Mouse (Mus musculus): ENCODE data around the gene Tbx15. TPM values are rescaled to one million over a fixed set of nuclear protein-coding genes. Genes with fewer than 3 reads are reported as not detected.

The Tbx15 gene
- 1 to 10 TPM; 1.4 to 1.5 TPM for total RNA-seq (2021)
- long read RNA-seq, experiment 1, partial matches to known transcripts, result 0 of 1 reads
- long read RNA-seq, experiment 1, other reads (novel, unspliced or antisense), result 1 of 1 reads
- long read RNA-seq, experiment 2, partial matches to known transcripts, result 0 of 2 reads
- long read RNA-seq, experiment 2, other reads (novel, unspliced or antisense), result 0 of 2 reads

- no peak for DNase-seq (ENCODE audit: low spot score in 2 of 2)
- intact Hi-C loops (cut with DNase I), result no loop called here
These were observed at the start of gene Tbx15 for GRCm38 (mm10) chr3:99240213-99240720. Gene Tbx15, plus strand, starts transcription at chr3:99240381.

- intact Hi-C loops (cut with DNase I), result no loop called here
These were observed 46.6 kb upstream of the Tbx15 start for GRCm38 (mm10) chr3:99193576-99193975.

GRCm38 (mm10) chr3:99203331-99203730 lies 36.9 kb upstream of the Tbx15 start:
- intact Hi-C loops (cut with DNase I), result no loop called here

More at GRCm38 (mm10) chr3:99193576-99193975, 46.6 kb upstream of the Tbx15 start:
- no peak for DNase-seq (ENCODE audit: low spot score in 2 of 2)

GRCm38 (mm10) chr3:99208416-99208815 lies 31.8 kb upstream of the Tbx15 start:
- DNase-seq (ENCODE audit: low spot score in 2 of 2), result no peak
- intact Hi-C loops (cut with DNase I), result no loop called here

More at GRCm38 (mm10) chr3:99203331-99203730, 36.9 kb upstream of the Tbx15 start:
- DNase-seq (ENCODE audit: low spot score in 2 of 2), result no peak

GRCm38 (mm10) chr3:99211105-99211698 lies 29.0 kb upstream of the Tbx15 start:
- no peak for DNase-seq (ENCODE audit: low spot score in 2 of 2)
- intact Hi-C loops (cut with DNase I), result no loop called here

GRCm38 (mm10) chr3:99227807-99228206 lies 12.4 kb upstream of the Tbx15 start:
- intact Hi-C loops (cut with DNase I), result no loop called here
- DNase-seq (ENCODE audit: low spot score in 2 of 2), result no peak

GRCm38 (mm10) chr3:99233393-99234318 lies 6.5 kb upstream of the Tbx15 start:
- DNase-seq (ENCODE audit: low spot score in 2 of 2), result peak; percentile 25 to 46
- intact Hi-C loops (cut with DNase I), result loop anchor here (2.0 to 10.0 kb wide), 2 partner anchors 319 to 705 kb away; no protein-coding TSS in a partner anchor

- DNase-seq (ENCODE audit: low spot score in 2 of 2), result no peak
- intact Hi-C loops (cut with DNase I), result loop anchor here (2.0 to 10.0 kb wide), 2 partner anchors 320 to 704 kb away; no protein-coding TSS in a partner anchor
These were observed 5.8 kb upstream of the Tbx15 start for GRCm38 (mm10) chr3:99234319-99234869.

- DNase-seq (ENCODE audit: low spot score in 2 of 2), result no peak
- intact Hi-C loops (cut with DNase I), result loop anchor here (2.0 to 10.0 kb wide), 2 partner anchors 320 to 704 kb away; no protein-coding TSS in a partner anchor
These were observed 4.9 kb upstream of the Tbx15 start for GRCm38 (mm10) chr3:99235116-99235803.

- no peak for DNase-seq (ENCODE audit: low spot score in 2 of 2)
- intact Hi-C loops (cut with DNase I), result loop anchor here (2.0 to 10.0 kb wide), 2 partner anchors 321 to 703 kb away; no protein-coding TSS in a partner anchor
These were observed 4.1 kb upstream of the Tbx15 start for GRCm38 (mm10) chr3:99235804-99236755.

GRCm38 (mm10) chr3:99238691-99239090 lies 1.5 kb upstream of the Tbx15 start:
- intact Hi-C loops (cut with DNase I), result loop anchor here (10.0 kb wide), 1 partner anchor 324 kb away; no protein-coding TSS in a partner anchor
- no peak for DNase-seq (ENCODE audit: low spot score in 2 of 2)

- intact Hi-C loops (cut with DNase I), result loop anchor here (10.0 kb wide), 1 partner anchor 325 kb away; no protein-coding TSS in a partner anchor
- DNase-seq (ENCODE audit: low spot score in 2 of 2), result no peak
These were observed 708 bp upstream of the Tbx15 start for GRCm38 (mm10) chr3:99239301-99240045.

GRCm38 (mm10) chr3:99240811-99241738 lies 894 bp downstream of the Tbx15 start:
- no peak for DNase-seq (ENCODE audit: low spot score in 2 of 2)
- intact Hi-C loops (cut with DNase I), result no loop called here

GRCm38 (mm10) chr3:99242481-99242880 lies 2.3 kb downstream of the Tbx15 start:
- DNase-seq (ENCODE audit: low spot score in 2 of 2), result no peak

GRCm38 (mm10) chr3:99245341-99245740 lies 5.2 kb downstream of the Tbx15 start:
- DNase-seq (ENCODE audit: low spot score in 2 of 2), result no peak
- intact Hi-C loops (cut with DNase I), result no loop called here

More at GRCm38 (mm10) chr3:99242481-99242880, 2.3 kb downstream of the Tbx15 start:
- intact Hi-C loops (cut with DNase I), result no loop called here

- no peak for DNase-seq (ENCODE audit: low spot score in 2 of 2)
- intact Hi-C loops (cut with DNase I), result no loop called here
These were observed 6.4 kb downstream of the Tbx15 start for GRCm38 (mm10) chr3:99246629-99247028.

All from left cerebral cortex, postnatal 14 days (tissue).